Mouse (Mus musculus): ENCODE results near the gene Mtmr11. TPM values are rescaled to one million over a fixed set of nuclear protein-coding genes. Genes with fewer than 3 reads are reported as not detected.
A peak's percentile ranks its signal among the peaks of the same experiment; 100 is the strongest.

The Mtmr11 gene
- polyA plus RNA-seq, 1 experiment = 4.6 TPM

DNA sequence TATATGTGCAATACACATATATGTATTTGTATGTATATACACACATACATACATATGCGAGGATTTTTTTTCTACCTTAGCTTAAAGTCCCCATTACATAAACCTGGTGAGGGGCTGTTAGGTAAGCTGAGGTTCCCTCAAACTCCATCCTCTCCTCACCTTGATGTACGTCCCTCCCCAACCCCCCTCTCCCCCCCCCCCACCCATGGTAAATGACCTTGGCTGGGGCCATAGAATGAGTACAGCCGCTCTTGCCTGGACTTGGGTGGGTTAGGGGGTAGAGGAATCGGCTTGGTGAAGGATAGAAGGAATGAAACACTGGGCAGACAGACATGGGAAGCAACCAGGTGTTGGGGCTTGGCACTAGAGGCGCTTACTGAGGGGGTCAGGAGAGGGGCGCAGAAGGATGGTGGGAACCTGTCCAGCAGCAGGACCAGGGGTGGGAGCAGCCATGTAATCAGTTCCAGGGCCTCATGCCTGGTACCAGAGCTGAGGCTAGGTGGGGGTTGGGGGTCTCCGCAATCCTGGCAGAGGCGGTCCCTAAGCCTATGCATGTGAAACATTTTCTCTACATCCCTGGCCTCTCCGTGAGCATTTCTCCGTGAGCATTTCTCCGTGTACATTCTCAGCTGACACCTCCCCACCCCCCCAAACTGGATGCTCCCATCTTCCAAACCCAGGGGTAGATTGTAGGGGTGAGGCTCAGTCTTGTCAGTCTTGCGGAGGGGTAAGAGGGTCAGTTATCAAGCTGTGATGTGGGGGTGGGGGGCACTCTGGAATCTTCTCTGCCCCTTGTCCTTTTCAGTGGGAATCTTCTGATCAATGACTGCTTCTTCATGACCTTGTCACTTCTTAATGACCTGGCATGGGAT is 19.9 kb downstream of the Mtmr11 start:
- no peak overlapping the region for H3K4me3 ChIP-seq
- H3K36me3 ChIP-seq (ENCODE audit: control insufficient read depth, insufficient read depth) = peaks cover 13% of the 10 kb centered on the region
- H3ac ChIP-seq (ENCODE audit: control insufficient read depth, insufficient read length) = no peak overlapping the region
- H3K4me2 ChIP-seq (ENCODE audit: low read depth) = peak overlapping the region; percentile 48
- TF ChIP-seq POLR2A (IDR thresholded peaks at IDR 0.05; ENCODE audit: insufficient read length, low read depth) = no peak
- no peaks in the 10 kb centered on the region for H3K79me2 ChIP-seq (ENCODE audit: control insufficient read depth, insufficient read depth)
- no peaks in the 10 kb centered on the region for H3K27me3 ChIP-seq (ENCODE audit: control insufficient read depth, insufficient read depth, insufficient read length)

GRCm38 (mm10) chr3:96182382-96182776 is 20.6 kb downstream of the Mtmr11 start:
- Histone ChIP-seq H3K4me3 (no peak overlapping the region), H3K4me2 (ENCODE audit: low read depth) (no peak overlapping the region), H3ac (ENCODE audit: control insufficient read depth, insufficient read length) (no peak overlapping the region), H3K27me3 (ENCODE audit: control insufficient read depth, insufficient read depth, insufficient read length) (no peaks in the 10 kb centered on the region), H3K36me3 (ENCODE audit: control insufficient read depth, insufficient read depth) (peaks cover 11% of the 10 kb centered on the region), H3K79me2 (ENCODE audit: control insufficient read depth, insufficient read depth) (no peaks in the 10 kb centered on the region)
- TF ChIP-seq USF1 (IDR thresholded peaks at IDR 0.05; ENCODE audit: low read depth) (no peak), TCF12 (IDR thresholded peaks at IDR 0.05; ENCODE audit: insufficient read depth, poor library complexity, severe bottlenecking) (no peak), MYOG (IDR thresholded peaks at IDR 0.05; ENCODE audit: control insufficient read depth in 1 of 3, insufficient read depth in 1 of 3, insufficient read length in 2 of 3, low read depth in 2 of 3) (no peak), REST (IDR thresholded peaks at IDR 0.05; ENCODE audit: insufficient read depth, insufficient read length) (no peak), MAX (IDR thresholded peaks at IDR 0.05; ENCODE audit: low read depth) (no peak), TCF3 (IDR thresholded peaks at IDR 0.05; ENCODE audit: insufficient read length, low read depth) (no peak), MYOD1 (IDR thresholded peaks at IDR 0.05; ENCODE audit: control insufficient read depth in 1 of 3, insufficient read length in 2 of 3, low read depth in 2 of 3) (no peak), CEBPB (IDR thresholded peaks at IDR 0.05; ENCODE audit: insufficient read depth, poor library complexity, severe bottlenecking) (no peak), E2F4 (IDR thresholded peaks at IDR 0.05; ENCODE audit: insufficient read depth) (no peak), POLR2AphosphoS2 (IDR thresholded peaks at IDR 0.05; ENCODE audit: insufficient read length, low read depth) (no peak), SRF (IDR thresholded peaks at IDR 0.05; ENCODE audit: control insufficient read depth, insufficient read length, low read depth) (no peak), POLR2A (IDR thresholded peaks at IDR 0.05; ENCODE audit: insufficient read length, low read depth) (no peak)

DNA sequence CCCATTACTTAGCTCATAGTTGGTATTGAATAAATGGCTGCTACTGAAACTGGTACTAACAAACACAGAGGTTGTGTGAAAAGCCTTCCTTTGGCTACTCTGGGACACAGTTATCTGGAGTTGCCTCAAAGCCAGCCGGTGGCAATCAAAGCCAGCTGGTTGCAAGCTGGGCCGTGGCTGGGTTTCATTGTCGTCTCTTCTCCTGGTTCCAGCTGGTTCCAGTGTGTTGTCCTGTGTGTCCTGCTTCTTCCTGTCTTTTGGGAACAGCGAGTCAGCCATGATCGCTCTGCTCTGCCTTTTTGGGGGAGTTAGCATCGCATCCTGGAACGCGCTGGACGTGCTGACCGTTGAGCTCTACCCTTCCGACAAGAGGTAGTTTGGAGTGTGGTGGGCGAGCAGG is 31.2 kb downstream of the Mtmr11 start:
- Histone ChIP-seq H3K36me3 (ENCODE audit: control insufficient read depth, insufficient read depth) (no peaks in the 10 kb centered on the region), H3K79me2 (ENCODE audit: control insufficient read depth, insufficient read depth) (no peaks in the 10 kb centered on the region), H3K4me2 (ENCODE audit: low read depth) (no peak overlapping the region), H3ac (ENCODE audit: control insufficient read depth, insufficient read length) (no peak overlapping the region), H3K4me3 (no peak overlapping the region), H3K27me3 (ENCODE audit: control insufficient read depth, insufficient read depth, insufficient read length) (no peaks in the 10 kb centered on the region)
- TF ChIP-seq POLR2A (IDR thresholded peaks at IDR 0.05; ENCODE audit: insufficient read length, low read depth) = no peak
- TF ChIP-seq POLR2AphosphoS2 (IDR thresholded peaks at IDR 0.05; ENCODE audit: insufficient read length, low read depth) = no peak
- TF ChIP-seq MAX (IDR thresholded peaks at IDR 0.05; ENCODE audit: low read depth) = no peak
- TF ChIP-seq TCF12 (IDR thresholded peaks at IDR 0.05; ENCODE audit: insufficient read depth, poor library complexity, severe bottlenecking) = no peak
- TF ChIP-seq SRF (IDR thresholded peaks at IDR 0.05; ENCODE audit: control insufficient read depth, insufficient read length, low read depth) = no peak
- no peak for TF ChIP-seq TCF3 (IDR thresholded peaks at IDR 0.05; ENCODE audit: insufficient read length, low read depth)
- TF ChIP-seq USF1 (IDR thresholded peaks at IDR 0.05; ENCODE audit: low read depth) = no peak
- TF ChIP-seq CEBPB (IDR thresholded peaks at IDR 0.05; ENCODE audit: insufficient read depth, poor library complexity, severe bottlenecking) = no peak
- no peak for TF ChIP-seq E2F4 (IDR thresholded peaks at IDR 0.05; ENCODE audit: insufficient read depth)
- no peak for TF ChIP-seq REST (IDR thresholded peaks at IDR 0.05; ENCODE audit: insufficient read depth, insufficient read length)
- no peak for TF ChIP-seq MYOG (IDR thresholded peaks at IDR 0.05; ENCODE audit: control insufficient read depth in 1 of 3, insufficient read depth in 1 of 3, insufficient read length in 2 of 3, low read depth in 2 of 3)
- TF ChIP-seq MYOD1 (IDR thresholded peaks at IDR 0.05; ENCODE audit: control insufficient read depth in 1 of 3, insufficient read length in 2 of 3, low read depth in 2 of 3) = no peak

- TF ChIP-seq POLR2A (IDR thresholded peaks at IDR 0.05; ENCODE audit: insufficient read length, low read depth) = no peak
- TF ChIP-seq MYOG (IDR thresholded peaks at IDR 0.05; ENCODE audit: control insufficient read depth in 1 of 3, insufficient read depth in 1 of 3, insufficient read length in 2 of 3, low read depth in 2 of 3) = no peak
- peak; percentile 47 for TF ChIP-seq POLR2AphosphoS2 (IDR thresholded peaks at IDR 0.05; ENCODE audit: insufficient read length, low read depth)
- TF ChIP-seq USF1 (IDR thresholded peaks at IDR 0.05; ENCODE audit: low read depth) = no peak
Observed at GRCm38 (mm10) chr3:96194966-96195365, 33.2 kb downstream of the Mtmr11 start.

GRCm38 (mm10) chr3:96195616-96196313 is 34.0 kb downstream of the Mtmr11 start:
- Histone ChIP-seq H3K4me2 (ENCODE audit: low read depth) (no peak overlapping the region), H3K79me2 (ENCODE audit: control insufficient read depth, insufficient read depth) (no peaks in the 10 kb centered on the region), H3K27me3 (ENCODE audit: control insufficient read depth, insufficient read depth, insufficient read length) (no peaks in the 10 kb centered on the region), H3ac (ENCODE audit: control insufficient read depth, insufficient read length) (no peak overlapping the region), H3K4me3 (no peak overlapping the region), H3K36me3 (ENCODE audit: control insufficient read depth, insufficient read depth) (no peaks in the 10 kb centered on the region)
- TF ChIP-seq MYOG (IDR thresholded peaks at IDR 0.05; ENCODE audit: control insufficient read depth in 1 of 3, insufficient read depth in 1 of 3, insufficient read length in 2 of 3, low read depth in 2 of 3) (no peak), POLR2AphosphoS2 (IDR thresholded peaks at IDR 0.05; ENCODE audit: insufficient read length, low read depth) (no peak), MAX (IDR thresholded peaks at IDR 0.05; ENCODE audit: low read depth) (no peak), REST (IDR thresholded peaks at IDR 0.05; ENCODE audit: insufficient read depth, insufficient read length) (no peak), E2F4 (IDR thresholded peaks at IDR 0.05; ENCODE audit: insufficient read depth) (no peak), TCF12 (IDR thresholded peaks at IDR 0.05; ENCODE audit: insufficient read depth, poor library complexity, severe bottlenecking) (no peak), USF1 (IDR thresholded peaks at IDR 0.05; ENCODE audit: low read depth) (no peak), MYOD1 (IDR thresholded peaks at IDR 0.05; ENCODE audit: control insufficient read depth in 1 of 3, insufficient read length in 2 of 3, low read depth in 2 of 3) (no peak), CEBPB (IDR thresholded peaks at IDR 0.05; ENCODE audit: insufficient read depth, poor library complexity, severe bottlenecking) (no peak)

More at GRCm38 (mm10) chr3:96194966-96195365, 33.2 kb downstream of the Mtmr11 start:
- no peaks in the 10 kb centered on the region for H3K27me3 ChIP-seq (ENCODE audit: control insufficient read depth, insufficient read depth, insufficient read length)
- H3K79me2 ChIP-seq (ENCODE audit: control insufficient read depth, insufficient read depth) = no peaks in the 10 kb centered on the region
- no peak overlapping the region for H3K4me2 ChIP-seq (ENCODE audit: low read depth)
- H3ac ChIP-seq (ENCODE audit: control insufficient read depth, insufficient read length) = no peak overlapping the region
- no peak overlapping the region for H3K4me3 ChIP-seq
- H3K36me3 ChIP-seq (ENCODE audit: control insufficient read depth, insufficient read depth) = no peaks in the 10 kb centered on the region

Data from myocyte (in vitro differentiated cells).